11 mouse cellular contexts compared by ENCODE assay signal in the genomic region with DNA sequence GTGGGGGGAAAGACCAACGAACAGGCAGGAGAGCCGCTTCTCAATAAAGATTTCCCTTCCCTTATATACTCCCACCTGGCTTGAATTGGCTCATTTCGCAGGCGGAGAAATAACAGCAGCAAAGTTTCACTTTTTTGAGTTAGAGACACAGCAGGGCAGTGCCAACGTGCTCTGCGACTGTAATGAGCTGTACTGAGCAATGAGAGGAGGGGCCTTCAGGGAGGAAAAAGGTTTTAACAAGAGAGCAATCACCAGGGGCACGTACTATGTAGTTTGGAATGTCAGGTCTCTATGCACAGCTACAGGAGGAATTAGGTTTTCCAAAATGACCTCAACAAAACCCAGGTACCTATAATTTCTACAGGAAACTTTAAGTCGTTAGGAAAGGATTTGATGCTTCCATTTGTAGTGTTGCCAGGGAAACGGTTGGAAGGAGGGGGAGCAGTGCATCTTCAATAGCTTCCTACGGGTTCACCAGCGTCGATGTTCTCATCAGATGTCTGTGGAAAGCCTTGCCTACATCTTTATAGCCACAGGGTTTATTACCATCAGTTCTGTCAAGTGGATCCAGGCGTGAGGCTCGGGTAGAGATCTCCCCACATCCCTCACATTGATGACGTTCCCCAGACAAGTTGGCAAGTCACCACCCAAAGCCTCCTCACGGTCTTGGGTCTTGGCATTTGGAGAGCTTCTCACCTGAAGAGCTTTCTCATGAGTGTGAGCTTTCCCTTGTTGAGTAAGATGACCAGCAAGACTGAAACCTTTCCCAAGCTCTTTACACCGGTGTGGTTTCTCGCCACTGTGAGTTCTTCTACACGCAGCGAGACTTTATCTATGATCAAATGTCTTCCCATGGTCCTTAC. TPM values are rescaled to one million over a fixed set of nuclear protein-coding genes. Genes with fewer than 3 reads are reported as not detected.
DNase-seq lines count a peak whose midpoint lies in the region; ATAC-seq lines count a peak whose summit lies in the region.
"Had no signal": no experiment of that assay in that cellular context is flagged by ENCODE, and none has a peak within 500 bp of the region (broad histone marks: within the 10 kb centered on the region; RNA-seq: fewer than 3 reads in every experiment).

No protein-coding gene starts in this region.

- peak overlapping the region; percentile 61 for H3K4me2 ChIP-seq in heart, embryonic 15.5 days
- H3K4me2 ChIP-seq in embryonic facial prominence, embryonic 12.5 days (replicated peaks) = peak overlapping the region; percentile 46
- peak overlapping the region; percentile 53 for H3K4me2 ChIP-seq in midbrain, embryonic 13.5 days (replicated peaks)

- H3K36me3 ChIP-seq in heart, embryonic 15.5 days = no peaks in the 10 kb centered on the region
- H3K36me3 ChIP-seq in embryonic facial prominence, embryonic 12.5 days = no peaks in the 10 kb centered on the region
- H3K36me3 ChIP-seq in limb, embryonic 10.5 days = no peaks in the 10 kb centered on the region
- H3K36me3 ChIP-seq in midbrain, embryonic 13.5 days = no peaks in the 10 kb centered on the region

- peak overlapping the region; percentile 47; the same call in 1 of the 2 replicates for H3K9ac ChIP-seq in heart, embryonic 15.5 days
- H3K9ac ChIP-seq in embryonic facial prominence, embryonic 12.5 days = 0 out of 2 replicates have a peak overlapping the region, but pooled peaks have one; percentile 34
- H3K9ac ChIP-seq in midbrain, embryonic 13.5 days (replicated peaks) = no peak overlapping the region

- WGBS in heart, embryonic 15.5 days = 46% methylated on average over 20 of the region's 20 CpGs
- 47% methylated on average over 20 of the region's 20 CpGs for WGBS in embryonic facial prominence, embryonic 12.5 days
- 51% methylated on average over 20 of the region's 20 CpGs for WGBS in limb, embryonic 10.5 days
- WGBS in midbrain, embryonic 13.5 days = 36% methylated on average over 20 of the region's 20 CpGs

- H3K27ac ChIP-seq in heart, embryonic 15.5 days = no peak overlapping the region
- H3K27ac ChIP-seq in embryonic facial prominence, embryonic 12.5 days = peak overlapping the region; percentile 26; the same call in 1 of the 2 replicates
- peak overlapping the region; percentile 69 for H3K27ac ChIP-seq in limb, embryonic 10.5 days
- H3K27ac ChIP-seq in midbrain, embryonic 13.5 days = no peak overlapping the region

- no peaks in the 10 kb centered on the region for H3K27me3 ChIP-seq in heart, embryonic 15.5 days
- H3K27me3 ChIP-seq in embryonic facial prominence, embryonic 12.5 days = no peaks in the 10 kb centered on the region
- no peaks in the 10 kb centered on the region for H3K27me3 ChIP-seq in limb, embryonic 10.5 days (ENCODE audit: low read depth, poor library complexity, severe bottlenecking)
- H3K27me3 ChIP-seq in midbrain, embryonic 13.5 days = peaks cover 3% of the 10 kb centered on the region; the same call in 1 of the 2 replicates

- H3K9me3 ChIP-seq in heart, embryonic 15.5 days (replicated peaks) = 0 out of 2 replicates have a peak, but pooled peaks cover 5% of the 10 kb centered on the region
- peaks cover 11% of the 10 kb centered on the region; the same call in 1 of the 2 replicates for H3K9me3 ChIP-seq in embryonic facial prominence, embryonic 12.5 days
- H3K9me3 ChIP-seq in limb, embryonic 10.5 days (replicated peaks) = no peaks in the 10 kb centered on the region
- H3K9me3 ChIP-seq in midbrain, embryonic 13.5 days = peaks cover 10% of the 10 kb centered on the region

- H3K4me1 ChIP-seq in heart, embryonic 15.5 days (replicated peaks) = peaks cover 4% of the 10 kb centered on the region
- H3K4me1 ChIP-seq in embryonic facial prominence, embryonic 12.5 days = no peaks in the 10 kb centered on the region
- peaks cover 4% of the 10 kb centered on the region; the same call in 1 of the 2 replicates for H3K4me1 ChIP-seq in limb, embryonic 10.5 days
- peaks cover 12% of the 10 kb centered on the region for H3K4me1 ChIP-seq in midbrain, embryonic 13.5 days (replicated peaks)

- DNase-seq in heart, adult 11 months = no peak
- DNase-seq in limb, embryonic 10.5 days (ENCODE audit: low spot score) = no peak
- no peak for DNase-seq in testis, postnatal 10 days (ENCODE audit: low spot score)
- DNase-seq in adrenal gland, adult 2 months = no peak
- DNase-seq: cerebellum, adult 11-12 months had no signal

- no peak for ATAC-seq in heart, embryonic 15.5 days (replicated peaks; ENCODE audit: insufficient number of reproducible peaks, insufficient read depth, low FRiP score, low read depth)
- ATAC-seq in embryonic facial prominence, embryonic 12.5 days (ENCODE audit: insufficient number of reproducible peaks, insufficient read depth, low FRiP score, low TSS enrichment) = no peak
- ATAC-seq in midbrain, embryonic 13.5 days = peak; percentile 76
- ATAC-seq in erythroid progenitor cell, adult 5-6 weeks (replicated peaks; ENCODE audit: low FRiP score, poor library complexity, severe bottlenecking) = no peak

- H3K4me3 ChIP-seq in heart, embryonic 15.5 days = peak overlapping the region; percentile 40
- H3K4me3 ChIP-seq in embryonic facial prominence, embryonic 12.5 days = peak overlapping the region; percentile 22
- peak overlapping the region; percentile 47 for H3K4me3 ChIP-seq in limb, embryonic 10.5 days
- peak overlapping the region; percentile 32 for H3K4me3 ChIP-seq in midbrain, embryonic 13.5 days (replicated peaks)

RNA-seq across cellular contexts. Expression of a gene that starts 7.2 kb away (rescaled TPM):
- 0.28 TPM in 1 of 2 replicates, not detected in the other for polyA plus RNA-seq in heart, embryonic 15.5 days (2015; fragmentation: Nextera tagmentation; extraction: Ambion mirVana)
- 0.26 TPM in 1 of 2 replicates, not detected in the other for polyA plus RNA-seq in embryonic facial prominence, embryonic 12.5 days (2016; fragmentation: Nextera tagmentation; extraction: Ambion mirVana)
- not detected in 2 replicates for polyA plus RNA-seq in limb, embryonic 10.5 days (2016; fragmentation: Nextera tagmentation; extraction: Ambion mirVana)
- polyA plus RNA-seq in midbrain, embryonic 13.5 days (2015; fragmentation: Nextera tagmentation; extraction: Ambion mirVana) = 0.40 TPM in 1 of 2 replicates, not detected in the other
- total RNA-seq in erythroid progenitor cell, adult 5-6 weeks (2015; ENCODE audit: low replicate concordance) = not detected in 2 replicates
- total RNA-seq in erythroid progenitor cell, adult 5-6 weeks (2017; ENCODE audit: low replicate concordance) = not detected in 2 replicates
- 1 to 10 TPM in 1 of 2 experiments, under 1 TPM in 1; 0.58 to 1.2 TPM for total RNA-seq in adrenal gland, adult 2 months (2021)
- polyA plus RNA-seq in adrenal gland, adult 2 months (2012; rRNA removed) = 1.2 and 1.8 TPM in 2 replicates
- total RNA-seq: CH12.LX; liver, adult 2 months had no signal
- polyA plus RNA-seq: liver, adult 2 months had no signal

RNA-seq across cellular contexts. Expression of a gene that starts 10.0 kb away (rescaled TPM):
- polyA plus RNA-seq in heart, embryonic 15.5 days (2015; fragmentation: Nextera tagmentation; extraction: Ambion mirVana) = 4.3 and 5.5 TPM in 2 replicates
- polyA plus RNA-seq in embryonic facial prominence, embryonic 12.5 days (2016; fragmentation: Nextera tagmentation; extraction: Ambion mirVana) = 15.8 and 16.4 TPM in 2 replicates
- 12.1 and 15.9 TPM in 2 replicates for polyA plus RNA-seq in limb, embryonic 10.5 days (2016; fragmentation: Nextera tagmentation; extraction: Ambion mirVana)
- 19.4 and 22.0 TPM in 2 replicates for polyA plus RNA-seq in midbrain, embryonic 13.5 days (2015; fragmentation: Nextera tagmentation; extraction: Ambion mirVana)
- total RNA-seq in erythroid progenitor cell, adult 5-6 weeks (2015; ENCODE audit: low replicate concordance) = 0.72 TPM in 1 of 2 replicates, not detected in the other
- total RNA-seq in erythroid progenitor cell, adult 5-6 weeks (2017; ENCODE audit: low replicate concordance) = 0.39 TPM in 1 of 2 replicates, not detected in the other
- total RNA-seq in adrenal gland, adult 2 months (2021) = 1 to 10 TPM; 3.1 to 5.5 TPM
- polyA plus RNA-seq in adrenal gland, adult 2 months (2012; rRNA removed) = 4.3 and 4.6 TPM in 2 replicates

RNA-seq across cellular contexts. Expression of a gene that starts 22.5 kb away (rescaled TPM):
- 0.09 TPM in 1 of 2 replicates, not detected in the other for polyA plus RNA-seq in heart, embryonic 15.5 days (2015; fragmentation: Nextera tagmentation; extraction: Ambion mirVana)
- not detected in 2 replicates for polyA plus RNA-seq in embryonic facial prominence, embryonic 12.5 days (2016; fragmentation: Nextera tagmentation; extraction: Ambion mirVana)
- polyA plus RNA-seq in limb, embryonic 10.5 days (2016; fragmentation: Nextera tagmentation; extraction: Ambion mirVana) = not detected in 2 replicates
- not detected in 2 replicates for polyA plus RNA-seq in midbrain, embryonic 13.5 days (2015; fragmentation: Nextera tagmentation; extraction: Ambion mirVana)
- not detected in 2 replicates for total RNA-seq in erythroid progenitor cell, adult 5-6 weeks (2015; ENCODE audit: low replicate concordance)
- not detected in 2 replicates for total RNA-seq in erythroid progenitor cell, adult 5-6 weeks (2017; ENCODE audit: low replicate concordance)
- not detected for total RNA-seq in adrenal gland, adult 2 months (2021)
- not detected in 2 replicates for polyA plus RNA-seq in adrenal gland, adult 2 months (2012; rRNA removed)
- total RNA-seq: CH12.LX; liver, adult 2 months had no signal
- polyA plus RNA-seq: liver, adult 2 months had no signal

RNA-seq across cellular contexts. Expression of a gene that starts 25.5 kb away (rescaled TPM):
- polyA plus RNA-seq in heart, embryonic 15.5 days (2015; fragmentation: Nextera tagmentation; extraction: Ambion mirVana) = 14.3 and 19.4 TPM in 2 replicates
- 57.7 and 63.1 TPM in 2 replicates for polyA plus RNA-seq in embryonic facial prominence, embryonic 12.5 days (2016; fragmentation: Nextera tagmentation; extraction: Ambion mirVana)
- 41.4 and 54.7 TPM in 2 replicates for polyA plus RNA-seq in limb, embryonic 10.5 days (2016; fragmentation: Nextera tagmentation; extraction: Ambion mirVana)
- 41.2 and 49.4 TPM in 2 replicates for polyA plus RNA-seq in midbrain, embryonic 13.5 days (2015; fragmentation: Nextera tagmentation; extraction: Ambion mirVana)
- 1.1 and 2.5 TPM in 2 replicates for total RNA-seq in erythroid progenitor cell, adult 5-6 weeks (2015; ENCODE audit: low replicate concordance)
- 1.8 TPM in 1 of 2 replicates, not detected in the other for total RNA-seq in erythroid progenitor cell, adult 5-6 weeks (2017; ENCODE audit: low replicate concordance)
- 1 to 10 TPM; 7.0 to 9.6 TPM for total RNA-seq in adrenal gland, adult 2 months (2021)
- polyA plus RNA-seq in adrenal gland, adult 2 months (2012; rRNA removed) = 2.0 and 2.6 TPM in 2 replicates

RNA-seq across cellular contexts. Expression of a gene that starts 43.6 kb away (rescaled TPM):
- 1.7 and 8.5 TPM in 2 replicates for polyA plus RNA-seq in heart, embryonic 15.5 days (2015; fragmentation: Nextera tagmentation; extraction: Ambion mirVana)
- polyA plus RNA-seq in embryonic facial prominence, embryonic 12.5 days (2016; fragmentation: Nextera tagmentation; extraction: Ambion mirVana) = 2.0 and 2.7 TPM in 2 replicates
- 3.6 and 4.0 TPM in 2 replicates for polyA plus RNA-seq in limb, embryonic 10.5 days (2016; fragmentation: Nextera tagmentation; extraction: Ambion mirVana)
- 0.40 and 0.66 TPM in 2 replicates for polyA plus RNA-seq in midbrain, embryonic 13.5 days (2015; fragmentation: Nextera tagmentation; extraction: Ambion mirVana)
- total RNA-seq in erythroid progenitor cell, adult 5-6 weeks (2015; ENCODE audit: low replicate concordance) = 237 and 287 TPM in 2 replicates
- 417 and 443 TPM in 2 replicates for total RNA-seq in erythroid progenitor cell, adult 5-6 weeks (2017; ENCODE audit: low replicate concordance)
- total RNA-seq in adrenal gland, adult 2 months (2021) = under 1 TPM; 0.37 to 0.97 TPM
- polyA plus RNA-seq in adrenal gland, adult 2 months (2012; rRNA removed) = 2.1 and 3.0 TPM in 2 replicates

Comparison
In these comparisons a context has a peak if more than half of its experiments do, and no peak if none do; other contexts are left out.
1. H3K27ac ChIP-seq: peak in embryonic facial prominence, embryonic 12.5 days (single experiment) and limb, embryonic 10.5 days (single experiment); none in heart, embryonic 15.5 days (single experiment) and midbrain, embryonic 13.5 days (single experiment).
2. Peak in every context shown above with its lines, with median percentiles within 50 percentile points of each other: H3K4me2 ChIP-seq and H3K4me3 ChIP-seq.